Mouse (Mus musculus) kidney, embryonic 14.5 days (tissue): ENCODE measurements around the gene Map2k2. TPM values are rescaled to one million over a fixed set of nuclear protein-coding genes. Genes with fewer than 3 reads are reported as not detected.

Experiments used
- ATAC-seq: fragments of 200-750 bp; cut with Nextera tagmentation; 2 replicates; pipeline ENCODE4 v1.8.0; 2017; ENCODE audit warnings: moderate number of reproducible peaks, mild to moderate bottlenecking, moderate TSS enrichment, moderate library complexity; ENCODE audit not compliant: low FRiP score, low TSS enrichment
- H3K27ac ChIP-seq: fragments of 300-500 bp; sonication (generic); 2 replicates; pipeline ENCODE4 v1.5.1; 2014; ENCODE audit warnings: low read depth, mild to moderate bottlenecking, low read length, moderate library complexity, mixed read lengths
- H3K27me3 ChIP-seq: fragments of 300-500 bp; sonication (generic); 2 replicates; pipeline ENCODE4 v1.6.1; 2014; ENCODE audit warnings: mild to moderate bottlenecking, low read length; ENCODE audit not compliant: control insufficient read depth, insufficient read depth
- H3K36me3 ChIP-seq: fragments of 300-500 bp; sonication (generic); 2 replicates; pipeline ENCODE4 v1.6.1; 2014; ENCODE audit warnings: low read length, mixed read lengths; ENCODE audit not compliant: control insufficient read depth, insufficient read depth
- H3K4me1 ChIP-seq: fragments of 300-500 bp; sonication (generic); 2 replicates; pipeline ENCODE4 v1.6.1; 2014; ENCODE audit warnings: low read length, mixed read lengths; ENCODE audit not compliant: control insufficient read depth, insufficient read depth
- H3K4me2 ChIP-seq: fragments of 300-500 bp; sonication (generic); replicated peaks from 2 replicates; pipeline ENCODE4 v1.6.1; 2014; ENCODE audit warnings: low read depth, mild to moderate bottlenecking, low read length
- H3K4me3 ChIP-seq: fragments of 300-500 bp; sonication (generic); 2 replicates; pipeline ENCODE4 v1.5.1; 2014; ENCODE audit warnings: mild to moderate bottlenecking, low read length
- H3K9ac ChIP-seq: fragments of 300-500 bp; sonication (generic); 2 replicates; pipeline ENCODE4 v1.6.1; 2014; ENCODE audit warnings: low read depth, mild to moderate bottlenecking, low read length, moderate library complexity
- H3K9me3 ChIP-seq: fragments of 300-500 bp; sonication (generic); 2 replicates; pipeline ENCODE4 v1.6.1; 2016; ENCODE audit warnings: low read length; ENCODE audit not compliant: control insufficient read depth
- WGBS: fragments of 180-500 bp; shearing (Covaris S2); extraction: QIAGEN DNeasy Blood & Tissue Kit; methylation state at CpG from one replicate; pipeline ENCODE4 v1.1.7; 2014; 5-methylcytosine and 5-hydroxymethylcytosine counted together
- microRNA-seq: library from miRNA; unstranded; fragments of <30 nt; microRNA quantifications from one replicate; pipeline ENCODE4, GENCODE M21; 2016
- polyA plus RNA-seq: library from polyadenylated mRNA; unstranded; fragments of >200 nt; fragmentation: Nextera tagmentation; extraction: Ambion mirVana; gene quantifications from 2 replicates; pipeline ENCODE4 v1.2.1, GENCODE M21; 2014

Gene Map2k2
- polyA plus RNA-seq, 1 experiment from 2014 or later: 208 TPM

GRCm38 (mm10) chr10:81182336-81183333, 76.9 kb downstream of the Map2k2 start, which contains the start of gene Dapk3:
Dapk3 (plus strand) TSS chr10:81183005.
- Histone ChIP-seq H3K27me3 (no peaks in the 10 kb centered on the region), H3K4me1 (peaks cover 22% of the 10 kb centered on the region; the same call in 1 of the 2 replicates)

More at GRCm38 (mm10) chr10:81182336-81183333, 76.9 kb downstream of the Map2k2 start, which contains the start of gene Dapk3:
- Histone ChIP-seq H3K9me3 (no peaks in the 10 kb centered on the region), H3K36me3 (peaks cover 67% of the 10 kb centered on the region), H3K9ac (peak within 1 kb of the TSS; percentile 72), H3K4me2 (peak within 1 kb of the TSS; percentile 56), H3K27ac (peak within 1 kb of the TSS; percentile 66), H3K4me3 (peak within 1 kb of the TSS; percentile 68)
- 5% methylated on average over 53 of the region's 53 CpGs for WGBS
- peak; percentile 93 for ATAC-seq

Small RNA genes lying within 50 kb of the gene (microRNA-seq; reads per million reads assigned to microRNA genes)
- gene Mir5615-1 (not detected), gene Mir5615-2 (not detected)

Other genes starting within 250 kb of the Map2k2 start
- gene Tmprss9, start 234.1 kb upstream of the Map2k2 start, polyA plus RNA-seq: 0.08 and 0.10 TPM in 2 replicates
- 391 and 501 TPM in 2 replicates for gene Timm13, start 204.9 kb upstream of the Map2k2 start, polyA plus RNA-seq
- 16.0 and 17.1 TPM in 2 replicates for gene Lmnb2, start 187.7 kb upstream of the Map2k2 start, polyA plus RNA-seq
- 16.1 and 16.3 TPM in 2 replicates for gene Gadd45b, start 175.8 kb upstream of the Map2k2 start, polyA plus RNA-seq
- gene Gng7, start 91.0 kb upstream of the Map2k2 start, polyA plus RNA-seq: 2.2 and 4.8 TPM in 2 replicates
- gene Diras1, start 80.3 kb upstream of the Map2k2 start, polyA plus RNA-seq: 0.37 TPM in 1 of 2 replicates, not detected in the other
- gene Slc39a3, start 68.5 kb upstream of the Map2k2 start, polyA plus RNA-seq: 6.4 and 9.1 TPM in 2 replicates
- gene Sgta, start 45.7 kb upstream of the Map2k2 start, polyA plus RNA-seq: 140 and 196 TPM in 2 replicates
- 50.6 and 58.9 TPM in 2 replicates for gene Thop1, start 35.9 kb upstream of the Map2k2 start, polyA plus RNA-seq
- gene Creb3l3, start 7.0 kb upstream of the Map2k2 start, polyA plus RNA-seq: 0.11 and 0.24 TPM in 2 replicates
- 16.1 and 18.1 TPM in 2 replicates for gene Zbtb7a, start 29.3 kb downstream of the Map2k2 start, polyA plus RNA-seq
- gene Pias4, start 62.0 kb downstream of the Map2k2 start, polyA plus RNA-seq: 45.3 and 48.4 TPM in 2 replicates
- gene Eef2, start 70.7 kb downstream of the Map2k2 start, polyA plus RNA-seq: 465 and 473 TPM in 2 replicates
- 45.7 and 58.0 TPM in 2 replicates for gene Dapk3, start 77.1 kb downstream of the Map2k2 start, polyA plus RNA-seq
- not detected in 2 replicates for gene 4930442H23Rik, start 77.9 kb downstream of the Map2k2 start, polyA plus RNA-seq
- gene Nmrk2, start 96.1 kb downstream of the Map2k2 start, polyA plus RNA-seq: not detected in 2 replicates
- gene Atcay, start 124.9 kb downstream of the Map2k2 start, polyA plus RNA-seq: 0.19 and 0.23 TPM in 2 replicates
- 4.5 and 4.7 TPM in 2 replicates for gene Zfr2, start 127.2 kb downstream of the Map2k2 start, polyA plus RNA-seq
- gene Matk, start 147.0 kb downstream of the Map2k2 start, polyA plus RNA-seq: 5.4 and 7.0 TPM in 2 replicates
- gene Mrpl54, start 161.0 kb downstream of the Map2k2 start, polyA plus RNA-seq: 240 and 276 TPM in 2 replicates
- gene Apba3, start 161.0 kb downstream of the Map2k2 start, polyA plus RNA-seq: 51.4 and 52.7 TPM in 2 replicates
- gene Tjp3, start 185.7 kb downstream of the Map2k2 start, polyA plus RNA-seq: 7.6 and 11.6 TPM in 2 replicates
- gene Pip5k1c, start 187.0 kb downstream of the Map2k2 start, polyA plus RNA-seq: 25.4 and 60.7 TPM in 2 replicates
- 21.4 and 29.6 TPM in 2 replicates for gene Cactin, start 215.2 kb downstream of the Map2k2 start, polyA plus RNA-seq
- 8.7 and 10.1 TPM in 2 replicates for gene Tbxa2r, start 222.8 kb downstream of the Map2k2 start, polyA plus RNA-seq
- gene Gipc3, start 237.4 kb downstream of the Map2k2 start, polyA plus RNA-seq: 0.05 and 0.07 TPM in 2 replicates
- 115 and 119 TPM in 2 replicates for gene Hmg20b, start 244.6 kb downstream of the Map2k2 start, polyA plus RNA-seq